Mouse (Mus musculus): Measurements from ENCODE around the gene Ick. TPM values are rescaled to one million over a fixed set of nuclear protein-coding genes. Genes with fewer than 3 reads are reported as not detected.
A peak's percentile ranks its signal among the peaks of the same experiment; 100 is the strongest.
"Not testable (repeated sequence)": the region's sequence is repeated elsewhere in the genome, so short reads cannot be mapped to it uniquely, and the experiment has no call there.

Ick gene
- total RNA-seq, 2 experiments from 2014 or later: 18.7 to 19.8 TPM

DNA sequence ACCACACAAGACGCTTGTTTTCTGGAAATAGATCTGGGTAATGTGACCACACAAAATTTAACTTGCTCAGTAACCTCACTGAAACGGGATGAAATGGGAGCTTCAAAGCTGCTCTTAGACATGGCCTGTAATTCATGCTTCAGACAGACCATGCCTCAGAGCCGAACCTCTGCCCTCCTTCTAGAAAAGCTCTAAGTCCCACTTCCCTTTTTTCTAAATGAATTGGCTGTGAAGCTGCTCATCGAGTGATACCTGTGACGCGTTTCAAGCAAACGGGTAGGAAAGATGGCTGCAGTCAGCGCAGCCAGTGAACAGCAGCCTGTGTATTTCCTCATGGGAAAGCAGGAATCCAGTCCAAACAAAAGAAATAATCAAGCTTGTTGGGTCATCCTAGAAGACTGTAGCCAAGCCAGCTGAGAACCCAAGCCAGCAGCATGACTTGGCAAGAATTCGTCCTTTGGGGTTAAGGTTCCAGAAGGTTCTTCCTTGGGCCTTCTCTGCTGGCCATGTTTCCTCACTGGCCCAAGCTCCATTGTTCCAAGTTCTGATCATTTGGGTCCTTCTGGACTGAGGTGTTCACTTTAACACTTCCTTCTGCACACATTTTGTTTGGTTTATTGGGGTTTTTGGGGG lies 29.2 kb downstream of the Ick start:
- intact Hi-C loops (cut with DNase I): no loop called here
- no peak for DNase-seq (ENCODE audit: low spot score in 2 of 2)

DNA sequence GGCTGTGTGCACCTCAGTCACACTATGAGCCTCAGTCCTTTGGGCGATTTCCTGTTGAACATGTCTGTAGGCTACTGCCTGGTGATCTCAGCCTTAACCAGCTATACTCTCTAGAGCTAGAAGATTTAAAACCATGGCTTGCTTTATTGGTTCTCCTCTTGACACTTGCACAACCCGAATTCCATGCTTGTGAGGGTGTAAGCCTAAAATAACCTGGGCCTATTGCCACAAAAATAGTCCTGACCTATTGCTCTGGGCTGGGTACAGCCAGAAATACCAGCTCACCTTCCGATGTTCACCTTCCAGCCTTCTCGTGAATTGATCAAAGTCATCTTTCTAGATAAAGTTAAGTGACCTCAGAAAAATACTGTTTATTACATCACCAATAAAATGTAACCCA lies 30.5 kb downstream of the Ick start:
- no peak for DNase-seq (ENCODE audit: low spot score in 2 of 2)
- intact Hi-C loops (cut with DNase I): no loop called here

DNA sequence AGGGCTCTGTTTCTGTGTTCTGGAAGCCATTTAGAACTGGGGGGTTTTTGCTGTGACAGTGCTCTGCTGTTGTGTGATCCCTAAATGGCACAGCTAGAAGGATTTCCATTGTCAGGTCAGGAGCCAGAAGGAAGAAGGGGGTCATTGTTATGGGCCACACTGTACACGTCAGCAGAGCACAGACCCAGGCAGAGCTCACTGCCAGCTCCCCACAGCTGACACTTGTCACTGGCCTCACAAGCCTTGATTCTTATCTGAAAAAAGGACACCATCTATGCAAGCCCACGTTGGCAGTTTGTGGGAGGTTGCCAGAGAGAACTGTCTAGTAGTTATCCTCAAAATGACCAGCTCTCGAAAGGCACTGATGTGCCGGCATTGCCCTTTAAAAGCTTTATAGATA lies 37.1 kb downstream of the Ick start:
- intact Hi-C loops (cut with DNase I): loop anchor here (2.0 kb wide), 1 partner anchor 33 kb away; no protein-coding TSS in a partner anchor
- peak; percentile 32 to 56 for DNase-seq (ENCODE audit: low spot score in 2 of 2)

DNA sequence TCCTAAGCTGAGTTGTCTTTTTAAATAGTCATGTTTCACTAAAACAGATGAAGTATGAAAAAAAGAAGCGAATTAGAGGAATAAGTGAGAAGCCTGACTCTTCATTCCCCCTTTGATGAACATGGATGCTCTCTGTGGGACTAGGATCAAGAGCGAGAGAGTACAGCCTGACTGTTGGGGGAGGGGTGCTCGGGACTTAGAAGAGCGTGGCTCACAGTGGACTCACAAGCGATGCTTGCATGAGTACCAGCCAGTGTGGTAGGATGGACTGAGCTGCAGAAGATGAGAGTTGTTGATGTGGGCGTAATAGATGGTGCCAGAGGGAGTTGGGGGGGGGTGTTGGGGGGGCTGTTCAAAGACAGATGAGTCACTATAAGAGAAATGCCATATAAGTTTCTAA lies 37.6 kb downstream of the Ick start:
- peak; percentile 39 to 60 for DNase-seq (ENCODE audit: low spot score in 2 of 2)
- intact Hi-C loops (cut with DNase I): loop anchor here (2.0 kb wide), 1 partner anchor 34 kb away; no protein-coding TSS in a partner anchor

DNA sequence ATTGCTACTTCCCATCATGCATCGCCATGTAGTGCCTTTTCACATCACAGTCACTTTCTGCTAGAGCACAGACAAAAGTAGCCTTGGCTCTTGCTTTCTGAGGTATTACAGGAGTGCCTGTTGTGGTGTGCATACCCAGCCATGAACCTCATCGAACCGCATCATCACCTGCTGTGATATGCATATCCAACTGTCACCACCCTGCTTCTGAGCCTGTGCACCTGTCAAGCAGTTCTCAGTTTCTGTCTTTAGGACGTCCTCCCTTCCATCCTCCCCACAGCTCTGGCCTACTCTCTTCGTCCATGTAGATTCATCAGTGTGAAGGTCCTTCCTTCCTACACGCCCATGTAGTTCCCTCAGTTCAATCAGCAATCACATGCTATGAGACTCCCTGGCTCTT lies 39.2 kb downstream of the Ick start:
- intact Hi-C loops (cut with DNase I): no loop called here

DNA sequence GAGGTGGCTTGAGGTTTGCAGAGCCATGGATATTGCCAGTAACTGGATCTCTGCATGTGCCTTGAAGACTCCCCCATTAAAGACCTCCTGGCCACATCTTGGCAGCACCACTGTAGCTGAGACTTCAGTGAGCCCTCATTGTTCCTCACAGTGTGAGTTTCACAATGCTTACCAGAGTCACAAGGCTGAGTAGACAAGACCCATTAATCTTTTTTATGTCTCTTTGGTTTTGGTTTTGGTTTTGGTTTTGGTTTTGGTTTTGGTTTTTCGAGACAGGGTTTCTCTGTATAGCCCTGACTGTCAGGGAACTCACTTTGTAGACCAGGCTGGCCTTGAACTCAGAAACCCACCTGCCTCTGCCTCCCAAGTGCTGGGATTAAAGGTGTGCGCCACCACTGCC lies 40.8 kb downstream of the Ick start:
- DNase-seq (ENCODE audit: low spot score in 2 of 2); intact Hi-C loops (cut with DNase I): not testable (repeated sequence)

More for the DNA sequence above, 39.2 kb downstream of the Ick start:
- no peak for DNase-seq (ENCODE audit: low spot score in 2 of 2)

DNA sequence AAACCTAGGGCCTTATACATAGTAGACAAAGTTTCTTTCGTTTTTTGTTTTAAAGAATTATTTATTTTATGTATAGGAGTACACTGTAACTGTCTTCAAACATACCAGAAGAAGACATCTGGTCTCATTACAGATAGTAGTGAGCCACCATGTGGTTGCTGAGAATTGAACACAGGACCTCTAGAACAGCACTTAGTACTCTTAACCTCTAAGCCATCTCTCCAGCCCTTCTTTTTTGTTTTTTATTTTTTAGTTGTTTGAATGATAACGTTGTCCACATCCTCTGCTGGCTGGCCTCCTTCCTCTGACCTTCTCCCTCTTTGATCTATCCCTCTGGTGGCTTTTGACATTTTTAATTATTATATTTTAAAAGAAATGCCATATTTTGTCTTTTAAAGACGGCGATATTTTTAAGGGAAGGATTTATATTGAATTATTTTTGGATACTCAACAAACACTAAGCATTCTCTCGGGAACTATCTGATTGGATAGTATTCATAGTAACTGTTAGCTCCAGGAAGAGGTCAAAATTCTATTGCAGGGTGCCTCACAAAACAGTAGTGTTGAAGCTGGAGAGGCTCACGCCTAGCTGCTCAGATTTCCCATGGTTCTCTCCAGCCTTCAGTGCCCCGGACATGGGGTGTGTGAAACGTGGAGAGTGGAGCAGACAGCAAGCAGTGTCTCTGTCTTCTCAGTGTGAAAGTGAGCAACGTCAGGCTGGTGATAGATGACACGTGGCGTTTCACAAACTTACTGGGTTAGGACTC lies 45.4 kb downstream of the Ick start:
- DNase-seq (ENCODE audit: low spot score in 2 of 2): no peak
- intact Hi-C loops (cut with DNase I): loop anchor here (2.0 kb wide), 1 partner anchor 42 kb away; no protein-coding TSS in a partner anchor

DNA sequence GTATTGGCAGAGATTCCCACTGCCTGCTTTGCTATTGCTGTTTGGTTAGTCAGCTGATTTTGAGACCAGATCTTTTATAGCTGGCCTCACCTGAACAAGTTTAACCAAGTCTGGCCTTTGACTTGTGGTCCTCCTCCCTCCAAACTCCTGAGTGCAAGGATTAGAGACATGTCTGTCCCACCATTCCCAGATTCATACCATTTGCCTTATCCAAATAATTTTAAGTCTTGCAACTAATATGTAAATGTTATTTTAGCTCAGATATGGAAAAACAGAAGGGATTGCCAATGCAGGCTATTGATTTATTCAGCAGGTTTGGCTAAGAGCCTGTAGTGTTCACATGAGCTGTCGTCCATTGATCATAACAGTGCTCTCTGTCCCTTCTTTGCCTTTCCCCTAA lies 48.2 kb downstream of the Ick start:
- DNase-seq (ENCODE audit: low spot score in 2 of 2): no peak
- intact Hi-C loops (cut with DNase I): no loop called here

DNA sequence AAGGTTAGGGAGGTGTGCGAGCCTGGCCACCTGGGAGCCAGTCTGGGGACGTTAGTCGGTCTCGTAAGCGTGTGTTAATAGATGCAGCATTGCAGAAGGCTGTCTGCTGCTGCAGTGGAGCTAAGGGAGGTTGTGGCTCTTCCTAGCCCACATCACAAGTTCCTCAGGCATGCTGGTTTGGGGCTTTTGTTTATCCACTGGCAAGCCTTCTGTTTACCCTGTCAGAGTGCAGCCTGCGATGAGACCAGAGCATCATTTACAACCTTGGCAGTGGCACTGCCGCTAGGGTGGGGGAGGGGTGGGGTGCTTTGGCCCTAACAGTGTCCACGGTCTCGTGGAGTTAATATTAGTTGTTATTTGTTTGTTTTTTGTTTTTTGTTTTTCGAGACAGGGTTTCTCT lies 54.3 kb downstream of the Ick start:
- intact Hi-C loops (cut with DNase I): no loop called here
- DNase-seq (ENCODE audit: low spot score in 2 of 2): no peak

DNA sequence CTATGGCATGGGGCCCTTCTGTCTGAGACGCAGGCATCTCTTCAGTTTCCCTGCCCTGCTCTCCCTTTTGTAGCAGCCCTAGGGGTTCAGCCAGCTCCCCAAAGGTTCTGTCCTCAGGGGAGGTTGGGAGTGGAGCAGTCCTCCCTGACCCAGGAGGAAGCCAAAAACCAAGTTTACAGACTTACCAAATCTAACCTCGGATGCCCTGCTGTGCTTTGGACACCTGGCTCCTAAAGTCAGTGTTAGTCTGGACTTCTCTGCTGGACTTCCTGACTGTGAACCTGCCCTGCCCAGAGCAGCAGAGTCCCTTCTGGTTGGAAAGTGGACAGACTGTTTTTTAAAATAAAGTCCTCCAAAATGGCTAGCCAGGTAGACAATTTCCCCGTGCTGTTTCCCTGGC lies 55.7 kb downstream of the Ick start:
- no peak for DNase-seq (ENCODE audit: low spot score in 2 of 2)
- intact Hi-C loops (cut with DNase I): no loop called here

DNA sequence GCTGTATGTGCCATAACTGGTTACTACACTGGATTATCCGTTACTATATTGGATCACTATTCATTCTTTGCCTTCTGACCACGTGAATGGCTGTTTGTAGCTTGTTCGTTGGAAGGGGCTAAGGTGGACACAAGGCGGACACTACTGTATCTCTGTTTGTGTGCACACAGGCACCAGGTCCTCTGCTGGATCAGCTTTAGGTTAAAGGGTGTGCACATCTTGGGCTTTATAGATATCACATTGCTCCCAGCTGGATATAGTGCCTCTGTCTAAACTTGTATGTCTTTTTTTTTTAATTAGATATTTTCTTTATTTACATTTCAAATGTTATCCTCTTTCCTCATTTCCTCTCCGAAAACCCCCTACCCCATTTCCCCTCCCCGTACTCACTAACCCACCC lies 56.5 kb downstream of the Ick start:
- intact Hi-C loops (cut with DNase I): no loop called here
- no peak for DNase-seq (ENCODE audit: low spot score in 2 of 2)

DNA sequence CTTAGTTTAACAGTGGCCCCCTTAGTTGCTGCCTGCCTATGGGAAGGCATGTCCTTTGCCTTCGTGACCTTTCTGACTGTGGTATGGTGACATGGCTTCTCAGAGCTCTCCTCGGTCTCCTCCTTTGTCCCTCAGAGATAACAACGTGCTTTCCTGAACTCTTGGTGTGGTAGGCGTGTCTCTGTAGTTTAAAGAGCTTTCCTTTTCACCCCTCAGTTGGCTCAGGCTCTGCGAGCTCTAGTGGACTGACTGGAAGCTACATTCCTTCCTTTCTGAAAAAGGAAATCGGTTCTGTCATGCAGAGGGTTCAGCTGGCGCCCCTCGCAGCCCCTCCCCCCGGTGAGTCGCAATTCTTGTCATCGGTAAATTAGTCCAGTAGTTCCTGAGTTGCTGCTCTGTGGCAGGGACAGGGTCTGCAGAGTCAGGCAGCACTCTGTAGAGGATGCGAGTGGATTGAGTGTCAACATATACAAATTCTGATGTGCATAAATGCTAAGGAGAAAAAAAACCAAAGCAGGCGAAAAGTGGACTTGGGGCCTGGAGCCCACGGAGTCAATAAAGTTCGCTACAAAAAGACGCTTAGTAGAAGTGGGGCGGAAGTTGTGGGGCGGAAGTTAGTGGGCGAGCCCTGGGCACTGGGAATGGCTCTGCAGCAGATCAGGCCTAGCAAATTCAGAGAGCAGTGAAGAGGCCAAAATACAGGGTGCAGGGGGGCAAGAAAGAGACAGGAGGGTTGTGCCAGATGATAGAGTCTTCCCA lies 57.9 kb downstream of the Ick start:
- intact Hi-C loops (cut with DNase I): no loop called here
- no peak for DNase-seq (ENCODE audit: low spot score in 2 of 2)

DNA sequence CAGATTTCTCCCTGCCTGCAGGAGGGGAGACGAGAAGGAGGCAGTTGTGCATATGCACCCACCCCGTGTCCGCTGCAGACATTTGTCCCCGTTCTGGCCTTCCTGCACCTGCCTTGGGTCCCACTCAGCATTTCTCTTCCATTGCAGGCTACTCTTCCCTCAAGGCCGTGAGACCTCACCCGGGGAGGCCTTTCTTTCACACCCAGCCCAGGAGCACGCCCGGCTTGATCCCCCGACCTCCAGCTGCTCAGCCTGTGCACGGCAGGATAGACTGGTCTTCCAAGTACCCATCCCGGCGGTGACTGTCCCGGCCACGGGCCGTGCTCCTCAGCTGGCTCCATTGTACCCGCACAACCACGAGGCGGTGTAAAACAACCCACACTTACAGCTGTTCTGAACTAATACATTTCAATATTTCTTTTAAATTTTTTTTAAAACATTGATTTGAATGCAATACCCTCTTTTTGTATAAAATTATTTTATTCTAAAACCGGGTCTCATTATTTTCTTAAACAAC lies 58.5 kb downstream of the Ick start:
- intact Hi-C loops (cut with DNase I): no loop called here

DNA sequence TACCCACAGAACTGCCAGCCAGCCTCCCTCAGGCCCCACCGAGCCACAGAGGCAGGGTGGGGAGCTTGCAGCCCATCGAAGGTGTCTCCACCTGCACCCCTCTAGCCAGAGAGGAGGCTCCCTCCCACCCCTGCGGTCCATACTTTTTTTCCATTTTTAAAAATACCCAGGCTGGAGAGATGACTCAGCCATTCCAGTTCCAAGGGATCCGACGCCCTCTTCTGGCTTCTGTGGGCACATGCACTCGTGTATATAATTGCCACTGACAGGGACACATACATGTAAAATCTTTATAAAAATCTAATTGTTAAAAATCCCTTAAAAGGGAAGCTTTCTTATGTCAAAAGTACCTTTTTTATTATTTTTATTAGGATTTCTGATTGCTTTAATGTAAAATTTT lies 59.9 kb downstream of the Ick start:
- no peak for DNase-seq (ENCODE audit: low spot score in 2 of 2)
- intact Hi-C loops (cut with DNase I): no loop called here

More for the DNA sequence above, 58.5 kb downstream of the Ick start:
- DNase-seq (ENCODE audit: low spot score in 2 of 2): no peak

DNA sequence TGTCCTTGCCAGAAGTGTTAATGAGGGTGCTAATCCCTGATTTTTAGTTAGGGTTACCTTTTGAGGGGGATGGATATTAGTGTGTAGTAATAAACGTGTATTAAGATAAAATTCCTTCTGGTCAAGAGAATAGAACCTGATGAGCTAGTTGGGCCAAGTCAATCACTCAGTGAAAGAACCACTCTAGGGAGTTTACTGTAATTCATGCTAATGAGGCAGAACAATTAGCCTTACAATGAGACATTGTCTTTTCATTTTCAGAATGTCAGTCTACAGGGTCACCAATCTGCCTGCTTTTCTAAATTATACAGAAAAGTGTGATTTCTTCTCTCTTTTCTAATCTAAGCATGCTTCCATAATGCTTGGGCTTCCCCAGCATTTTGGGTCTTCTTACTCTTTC lies 65.0 kb downstream of the Ick start:
- intact Hi-C loops (cut with DNase I): loop anchor here (2.0 kb wide), 1 partner anchor 61 kb away; no protein-coding TSS in a partner anchor
- DNase-seq (ENCODE audit: low spot score in 2 of 2): no peak

DNA sequence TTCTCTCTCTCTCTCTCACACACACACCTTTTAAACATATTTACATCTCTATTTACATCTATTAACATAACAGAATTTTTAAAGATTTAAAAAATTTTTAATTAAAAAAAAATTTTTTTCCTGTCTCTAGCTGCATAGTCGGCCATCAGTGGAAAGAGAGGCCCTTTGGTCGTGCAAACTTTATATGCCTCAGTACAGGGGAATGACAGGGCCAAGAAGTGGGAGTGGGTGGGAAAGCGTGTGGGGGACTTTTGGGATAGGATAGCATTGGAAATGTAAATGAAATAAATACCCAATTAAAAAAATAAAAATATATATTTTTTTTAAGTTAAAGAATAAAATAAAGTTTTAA lies 65.9 kb downstream of the Ick start:
- intact Hi-C loops (cut with DNase I): loop anchor here (1.0 to 2.0 kb wide), 2 partner anchors 62 to 425 kb away; no protein-coding TSS in a partner anchor
- DNase-seq (ENCODE audit: low spot score in 2 of 2): not testable (repeated sequence)

DNA sequence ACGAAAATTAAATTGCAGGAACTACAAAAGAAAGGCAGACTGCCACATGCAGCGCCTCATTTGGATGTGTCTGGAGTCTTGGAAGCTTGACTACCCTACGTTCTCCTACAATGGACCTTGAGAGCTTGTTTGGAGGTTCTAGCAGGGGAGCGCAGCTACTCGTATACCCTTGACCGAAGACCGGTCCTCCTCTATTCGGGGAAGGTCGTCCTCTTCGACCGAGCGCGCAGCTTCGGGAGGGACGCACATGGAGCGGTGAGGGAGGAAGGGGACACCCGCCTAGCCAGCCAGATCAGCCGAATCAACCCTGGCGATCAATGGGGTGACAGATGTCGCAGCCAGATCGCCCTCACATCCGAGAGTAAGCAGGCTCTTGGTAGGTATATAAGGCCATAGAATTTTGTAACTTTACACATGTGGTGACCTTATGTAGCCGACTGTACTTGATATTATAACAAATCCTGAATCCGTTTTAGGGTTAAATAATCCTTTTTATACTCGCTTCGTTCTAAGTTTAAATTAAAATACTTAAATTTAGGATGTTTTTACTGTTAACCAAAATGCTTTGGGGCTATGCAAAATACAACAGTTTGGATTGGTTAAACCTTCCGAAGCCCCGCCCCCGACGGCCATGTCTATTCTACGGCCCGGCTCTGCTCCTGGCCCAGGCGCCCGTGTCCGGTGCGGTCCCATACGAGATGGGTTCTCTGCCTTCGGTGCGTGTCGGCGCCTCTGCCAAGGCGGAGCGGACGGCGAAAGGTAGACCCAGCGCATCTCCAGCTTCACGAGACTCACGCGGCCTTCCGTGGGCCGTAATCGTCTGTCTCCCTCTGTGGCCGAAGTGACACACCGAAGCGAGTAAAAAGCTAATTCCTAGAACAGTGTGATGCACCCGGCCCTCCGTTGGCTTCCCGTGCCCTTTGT lies 66.5 kb downstream of the Ick start:
- intact Hi-C loops (cut with DNase I): loop anchor here (1.0 to 2.0 kb wide), 2 partner anchors 63 to 425 kb away; no protein-coding TSS in a partner anchor
- DNase-seq (ENCODE audit: low spot score in 2 of 2): peak; percentile 95 to 97

DNA sequence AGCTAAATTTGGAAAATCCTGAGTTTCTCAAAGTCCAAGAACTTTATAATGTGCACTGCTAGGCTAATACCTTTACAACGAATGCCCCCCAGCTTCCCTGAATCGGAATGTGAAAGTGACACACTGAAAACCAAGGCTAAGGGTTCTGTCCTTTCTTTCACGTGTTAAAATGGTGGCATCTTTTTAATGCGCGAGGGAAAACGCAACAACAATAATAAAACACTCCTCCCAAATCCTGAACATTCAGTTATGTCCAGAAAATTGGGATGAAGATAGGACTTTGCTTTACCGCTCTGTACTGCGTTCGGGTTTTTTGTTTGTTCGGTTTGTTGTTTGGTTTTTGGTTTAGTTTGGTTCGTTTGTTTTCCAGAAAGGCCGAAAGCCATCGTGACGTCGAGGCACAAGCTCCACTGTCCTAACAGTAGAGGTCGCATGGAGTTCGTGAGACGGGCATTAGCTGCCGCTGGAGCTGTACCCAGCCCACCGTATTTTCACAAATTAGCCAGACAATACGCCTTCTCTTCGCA lies 67.3 kb downstream of the Ick start:
- intact Hi-C loops (cut with DNase I): no loop called here
- peak; percentile 48 to 60 for DNase-seq (ENCODE audit: low spot score in 2 of 2)

DNA sequence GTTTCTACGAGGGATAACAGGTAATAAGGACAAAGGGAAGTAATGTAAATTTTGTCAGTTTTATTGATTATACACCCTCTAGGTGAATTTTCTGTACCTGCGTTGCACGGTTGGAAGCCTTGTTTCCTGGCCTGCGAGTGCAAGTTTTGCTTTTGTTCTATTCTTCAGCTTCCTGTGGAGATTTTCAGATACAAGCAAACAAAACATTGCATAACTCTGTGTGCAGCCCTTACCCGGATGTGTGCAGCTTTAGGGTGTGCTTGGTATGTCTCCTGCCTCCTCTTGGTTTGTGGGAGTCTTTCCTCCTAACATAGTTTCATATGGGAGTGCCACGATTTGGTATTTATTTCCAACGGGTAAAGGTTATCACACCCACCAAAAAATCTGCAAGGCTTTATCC lies 67.8 kb downstream of the Ick start:
- DNase-seq (ENCODE audit: low spot score in 2 of 2): peak; percentile 34 to 50
- intact Hi-C loops (cut with DNase I): no loop called here
